Mouse (Mus musculus) cerebellum, adult 11-12 months (tissue): Measurements from ENCODE around the gene Mvp.

Experiments
- DNase-seq: peaks from one replicate; pipeline ENCODE4 v3.0.0; 2022

Gene Mvp

GRCm38 (mm10) chr7:127014320-127014719 lies at the start of gene Mvp:
Gene Mvp, minus strand, starts transcription at chr7:127014621.
- peak; percentile 77 for DNase-seq

GRCm38 (mm10) chr7:127055026-127055585 lies 40.7 kb upstream of the Mvp start:
- DNase-seq: no peak

GRCm38 (mm10) chr7:127041851-127042672 lies 27.6 kb upstream of the Mvp start, which contains the start of gene Kif22:
Gene Kif22, minus strand, starts transcription at chr7:127042471.
- peak; percentile 83 for DNase-seq

GRCm38 (mm10) chr7:127031244-127031643 lies 16.8 kb upstream of the Mvp start:
- DNase-seq: peak; percentile 18

- no peak for DNase-seq
Observed at GRCm38 (mm10) chr7:127030172-127030571, 15.8 kb upstream of the Mvp start.

- no peak for DNase-seq
Observed at GRCm38 (mm10) chr7:127027885-127028284, 13.5 kb upstream of the Mvp start.

GRCm38 (mm10) chr7:127026984-127027726 lies 12.7 kb upstream of the Mvp start, which contains the start of gene Maz:
Gene Maz, minus strand, starts transcription at chr7:127027037.
- peak; percentile 100 for DNase-seq

- DNase-seq: no peak
Observed at GRCm38 (mm10) chr7:127026616-127026983, 12.2 kb upstream of the Mvp start.

GRCm38 (mm10) chr7:127026161-127026600 lies 11.8 kb upstream of the Mvp start:
- peak; percentile 89 for DNase-seq

GRCm38 (mm10) chr7:127025556-127026160 lies 11.2 kb upstream of the Mvp start:
- no peak for DNase-seq

- DNase-seq: peak; percentile 92
Observed at GRCm38 (mm10) chr7:127024755-127025555, 10.5 kb upstream of the Mvp start.

GRCm38 (mm10) chr7:127023896-127024690 lies 9.7 kb upstream of the Mvp start:
- peak; percentile 69 for DNase-seq

GRCm38 (mm10) chr7:127023272-127023691 lies 8.9 kb upstream of the Mvp start:
- peak; percentile 79 for DNase-seq

GRCm38 (mm10) chr7:127022528-127023271 lies 8.3 kb upstream of the Mvp start:
- peak; percentile 39 for DNase-seq

GRCm38 (mm10) chr7:127021563-127022527 lies 7.4 kb upstream of the Mvp start:
- peak; percentile 52 for DNase-seq

GRCm38 (mm10) chr7:127020901-127021562 lies 6.6 kb upstream of the Mvp start, which contains the start of the genes Gm42742 and Prrt2:
Gene Gm42742, minus strand, starts transcription at chr7:127021097.
Gene Prrt2, minus strand, starts transcription at chr7:127021211.
- peak; percentile 85 for DNase-seq

- no peak for DNase-seq
Observed at GRCm38 (mm10) chr7:127020491-127020890, 6.1 kb upstream of the Mvp start.

- DNase-seq: peak; percentile 60
Observed at GRCm38 (mm10) chr7:127020031-127020430, 5.6 kb upstream of the Mvp start.
